Mouse (Mus musculus) midbrain, postnatal 0 days (tissue): ENCODE measurements at regions not wholly inside any gene's neighbourhood (a gene's known extent, or its start where the extent isn't known, plus 50 kb on each side); places are given as distances from the start of the nearest gene placed in this dataset.
A peak's percentile ranks its signal among the peaks of the same experiment; 100 is the strongest.
"Not testable (repeated sequence)": the region's sequence is repeated elsewhere in the genome, so short reads cannot be mapped to it uniquely, and the experiment has no call there.

ENCODE experiments used
- ATAC-seq: fragments of 200-750 bp; cut with Nextera tagmentation; 2 replicates; pipeline ENCODE4 v1.8.0; 2017; ENCODE audit warnings: moderate number of reproducible peaks, mild to moderate bottlenecking, moderate TSS enrichment, moderate library complexity; ENCODE audit not compliant: low FRiP score
- DNase-seq: peaks from one replicate; pipeline ENCODE4 v3.0.0-alpha.2; 2015; ENCODE audit warnings: low spot score
- H3K27ac ChIP-seq: fragments of 300-500 bp; sonication (generic); 2 replicates; pipeline ENCODE4 v1.5.1; 2014; ENCODE audit warnings: low read depth, mild to moderate bottlenecking, low read length, mixed read lengths
- H3K27me3 ChIP-seq: fragments of 300-500 bp; sonication (generic); 2 replicates; pipeline ENCODE4 v1.6.1; 2014; ENCODE audit warnings: low read length, control low read depth, mixed read lengths; ENCODE audit not compliant: insufficient read depth
- H3K36me3 ChIP-seq: fragments of 300-500 bp; sonication (generic); 2 replicates; pipeline ENCODE4 v1.6.1; 2014; ENCODE audit warnings: low read length, control low read depth, mixed read lengths; ENCODE audit not compliant: insufficient read depth
- H3K4me1 ChIP-seq: fragments of 300-500 bp; sonication (generic); 2 replicates; pipeline ENCODE4 v1.6.1; 2014; ENCODE audit warnings: mild to moderate bottlenecking, control low read depth, antibody characterized with exemption, low read length, mixed read lengths; ENCODE audit not compliant: insufficient read depth
- H3K4me2 ChIP-seq: fragments of 300-500 bp; sonication (generic); 2 replicates; pipeline ENCODE4 v1.6.1; 2014; ENCODE audit warnings: low read depth, mild to moderate bottlenecking, low read length, mixed read lengths; ENCODE audit not compliant: poor library complexity, severe bottlenecking
- H3K4me3 ChIP-seq: fragments of 300-500 bp; sonication (generic); 2 replicates; pipeline ENCODE4 v1.5.1; 2014; ENCODE audit warnings: low read depth, mild to moderate bottlenecking, low read length, moderate library complexity
- H3K9ac ChIP-seq: fragments of 300-500 bp; sonication (generic); replicated peaks from 2 replicates; pipeline ENCODE4 v1.6.1; 2014; ENCODE audit warnings: mild to moderate bottlenecking, low read length, moderate library complexity, mixed read lengths; ENCODE audit not compliant: poor library complexity, severe bottlenecking
- H3K9me3 ChIP-seq: fragments of 300-500 bp; sonication (generic); 2 replicates; pipeline ENCODE4 v1.6.1; 2016; ENCODE audit warnings: low read length, control low read depth
- CTCF ChIP-seq: IDR thresholded peaks from 2 replicates; pipeline ENCODE4 v1.5.1; 2016; ENCODE audit warnings: antibody characterized with exemption, mild to moderate bottlenecking
- WGBS: fragments of 180-500 bp; shearing (Covaris S2); extraction: QIAGEN DNeasy Blood & Tissue Kit; methylation state at CpG from one replicate; pipeline ENCODE4 v1.1.7; 2014; 5-methylcytosine and 5-hydroxymethylcytosine counted together

GRCm38 (mm10) chr15:62253724-62254123 lies 1330.9 kb upstream of the A1bg start:
- Histone ChIP-seq H3K36me3 (no peaks in the 10 kb centered on the region), H3K27ac (no peak overlapping the region), H3K27me3 (no peaks in the 10 kb centered on the region), H3K4me1 (no peaks in the 10 kb centered on the region), H3K4me3 (no peak overlapping the region), H3K9me3 (no peaks in the 10 kb centered on the region), H3K4me2 (no peak overlapping the region), H3K9ac (no peak overlapping the region)
- ATAC-seq (no peak), DNase-seq (no peak)
- WGBS = 93% methylated on average over 4 of the region's 4 CpGs
- no peak for TF ChIP-seq CTCF

GRCm38 (mm10) chr15:62252078-62252833 lies 1329.4 kb upstream of the A1bg start:
- not testable (repeated sequence) for H3K36me3 ChIP-seq, H3K9me3 ChIP-seq, DNase-seq, H3K9ac ChIP-seq, H3K4me1 ChIP-seq, H3K4me2 ChIP-seq, H3K27ac ChIP-seq, ATAC-seq, H3K4me3 ChIP-seq, H3K27me3 ChIP-seq
- 76% methylated on average over 2 of the region's 2 CpGs for WGBS

GRCm38 (mm10) chr15:62249436-62249835 lies 1326.6 kb upstream of the A1bg start:
- TF ChIP-seq CTCF = no peak
- DNase-seq = peak; percentile 53
- WGBS = 44% methylated on average over 4 of the region's 4 CpGs

GRCm38 (mm10) chr15:62246561-62247079 lies 1323.8 kb upstream of the A1bg start:
- no peak for TF ChIP-seq CTCF
- Histone ChIP-seq H3K27me3 (no peaks in the 10 kb centered on the region), H3K4me2 (no peak overlapping the region), H3K4me1 (no peaks in the 10 kb centered on the region), H3K4me3 (no peak overlapping the region), H3K9ac (no peak overlapping the region), H3K36me3 (no peaks in the 10 kb centered on the region), H3K27ac (no peak overlapping the region), H3K9me3 (no peaks in the 10 kb centered on the region)
- WGBS = 95% methylated on average over 4 of the region's 4 CpGs
- DNase-seq (no peak), ATAC-seq (no peak)

More at GRCm38 (mm10) chr15:62249436-62249835, 1326.6 kb upstream of the A1bg start:
- Histone ChIP-seq H3K4me1 (no peaks in the 10 kb centered on the region), H3K4me3 (no peak overlapping the region), H3K36me3 (no peaks in the 10 kb centered on the region), H3K27ac (no peak overlapping the region), H3K9me3 (no peaks in the 10 kb centered on the region), H3K27me3 (no peaks in the 10 kb centered on the region), H3K9ac (no peak overlapping the region), H3K4me2 (no peak overlapping the region)
- no peak for ATAC-seq

- TF ChIP-seq CTCF = no peak
- ATAC-seq = no peak
- no peak overlapping the region for H3K4me2 ChIP-seq
- no peak overlapping the region for H3K9ac ChIP-seq
- 75% methylated on average over 1 of the region's 1 CpGs for WGBS
- H3K27me3 ChIP-seq = no peaks in the 10 kb centered on the region
- H3K4me1 ChIP-seq = no peaks in the 10 kb centered on the region
- no peaks in the 10 kb centered on the region for H3K9me3 ChIP-seq
- no peaks in the 10 kb centered on the region for H3K36me3 ChIP-seq
- no peak overlapping the region for H3K4me3 ChIP-seq
- DNase-seq = no peak
- H3K27ac ChIP-seq = no peak overlapping the region
Measured at GRCm38 (mm10) chr15:62245237-62245636, 1322.4 kb upstream of the A1bg start.

GRCm38 (mm10) chr15:62244819-62245218 lies 1322.0 kb upstream of the A1bg start:
- no peaks in the 10 kb centered on the region for H3K27me3 ChIP-seq
- no peaks in the 10 kb centered on the region for H3K4me1 ChIP-seq
- ATAC-seq (no peak), DNase-seq (no peak)
- H3K9me3 ChIP-seq = no peaks in the 10 kb centered on the region
- H3K9ac ChIP-seq = no peak overlapping the region
- no peak overlapping the region for H3K4me2 ChIP-seq
- no peak for TF ChIP-seq CTCF
- H3K27ac ChIP-seq = no peak overlapping the region
- WGBS = 98% methylated on average over 3 of the region's 3 CpGs
- no peaks in the 10 kb centered on the region for H3K36me3 ChIP-seq
- no peak overlapping the region for H3K4me3 ChIP-seq
